Mouse (Mus musculus): Measurements from ENCODE around the gene Ufc1.
"Not testable (repeated sequence)": the region's sequence is repeated elsewhere in the genome, so short reads cannot be mapped to it uniquely, and the experiment has no call there.

The Ufc1 gene

DNA sequence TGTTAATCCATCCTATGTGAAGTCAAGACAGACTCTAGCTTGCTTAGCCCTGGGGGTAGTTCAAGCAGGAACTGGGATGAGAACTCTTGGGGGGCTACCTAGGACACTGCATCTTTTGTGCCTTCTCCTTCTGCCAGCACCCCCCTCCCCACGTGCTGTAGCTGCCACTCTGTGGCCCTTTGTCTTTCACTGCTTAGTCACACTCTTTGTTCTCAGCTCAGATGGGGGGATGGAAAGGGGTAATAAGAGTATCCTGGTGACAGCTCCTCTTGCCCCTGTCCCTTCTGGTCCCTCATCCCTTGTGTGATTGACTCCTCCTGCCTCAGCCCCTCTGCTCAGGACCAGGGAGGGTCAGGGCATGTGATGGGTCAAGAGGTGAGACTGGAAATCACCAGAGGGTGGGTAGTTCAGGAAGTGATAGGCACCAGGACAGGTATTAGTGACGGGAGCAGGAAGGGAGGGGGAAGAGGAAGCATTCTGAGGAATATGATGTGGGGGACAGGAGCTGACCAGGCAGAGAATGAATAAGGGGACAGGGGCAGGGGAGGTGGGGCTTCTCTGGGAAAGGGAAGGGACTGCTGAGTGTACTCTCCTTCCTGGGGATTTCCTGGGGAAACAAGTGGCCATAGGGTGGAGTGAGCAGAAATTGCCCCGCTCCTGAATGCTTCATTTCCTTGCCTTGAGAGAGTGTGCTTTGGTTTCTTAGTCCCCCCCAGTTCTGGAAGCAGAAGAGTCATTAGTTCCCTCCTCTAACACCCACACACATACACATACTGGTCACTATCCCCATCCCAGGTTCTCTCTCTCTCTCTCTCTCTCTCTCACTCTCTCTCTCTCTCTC, 46.2 kb downstream of the Ufc1 start:
- DNase-seq (ENCODE audit: low spot score in 2 of 2): no peak

DNA sequence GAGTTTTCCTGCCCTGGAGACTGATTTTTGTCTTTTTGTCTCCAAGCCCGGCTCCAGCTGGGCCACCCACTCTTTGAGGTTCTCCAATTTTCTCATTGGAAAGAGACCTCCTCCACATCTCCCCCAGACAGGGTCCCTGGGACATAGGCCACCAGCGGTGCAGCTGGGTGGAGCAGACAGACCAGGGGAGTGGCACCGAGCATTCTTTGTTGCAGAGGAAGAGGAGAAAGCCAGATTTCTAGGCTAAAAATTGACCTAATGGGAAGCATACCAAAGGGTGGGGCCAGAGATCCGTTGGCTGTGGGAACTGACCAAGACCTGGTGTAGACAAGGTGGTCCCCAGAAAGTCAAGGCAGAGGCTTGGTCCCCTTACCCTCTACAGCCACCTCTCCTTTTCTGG, 46.9 kb downstream of the Ufc1 start:
- no peak for DNase-seq (ENCODE audit: low spot score in 2 of 2)

DNA sequence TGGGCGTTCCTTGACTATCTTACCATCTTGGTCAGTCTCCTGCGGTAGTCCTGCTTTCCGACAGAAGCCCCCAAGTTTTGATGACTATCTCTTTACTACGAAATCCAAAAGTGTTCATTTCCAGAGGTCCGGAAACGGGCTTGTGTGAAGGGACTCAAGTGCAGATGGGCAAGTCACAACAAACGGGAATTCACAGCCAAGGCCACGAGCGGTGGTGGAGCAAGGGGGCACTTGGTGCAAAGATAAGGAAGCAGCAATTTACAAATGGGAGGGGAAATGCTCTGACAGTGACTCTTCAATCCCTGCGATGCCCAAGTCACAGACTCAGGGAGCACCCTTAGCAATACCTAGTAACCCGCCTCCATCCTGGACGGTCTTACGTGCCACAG, 47.4 kb downstream of the Ufc1 start:
- DNase-seq (ENCODE audit: low spot score in 2 of 2): no peak

DNA sequence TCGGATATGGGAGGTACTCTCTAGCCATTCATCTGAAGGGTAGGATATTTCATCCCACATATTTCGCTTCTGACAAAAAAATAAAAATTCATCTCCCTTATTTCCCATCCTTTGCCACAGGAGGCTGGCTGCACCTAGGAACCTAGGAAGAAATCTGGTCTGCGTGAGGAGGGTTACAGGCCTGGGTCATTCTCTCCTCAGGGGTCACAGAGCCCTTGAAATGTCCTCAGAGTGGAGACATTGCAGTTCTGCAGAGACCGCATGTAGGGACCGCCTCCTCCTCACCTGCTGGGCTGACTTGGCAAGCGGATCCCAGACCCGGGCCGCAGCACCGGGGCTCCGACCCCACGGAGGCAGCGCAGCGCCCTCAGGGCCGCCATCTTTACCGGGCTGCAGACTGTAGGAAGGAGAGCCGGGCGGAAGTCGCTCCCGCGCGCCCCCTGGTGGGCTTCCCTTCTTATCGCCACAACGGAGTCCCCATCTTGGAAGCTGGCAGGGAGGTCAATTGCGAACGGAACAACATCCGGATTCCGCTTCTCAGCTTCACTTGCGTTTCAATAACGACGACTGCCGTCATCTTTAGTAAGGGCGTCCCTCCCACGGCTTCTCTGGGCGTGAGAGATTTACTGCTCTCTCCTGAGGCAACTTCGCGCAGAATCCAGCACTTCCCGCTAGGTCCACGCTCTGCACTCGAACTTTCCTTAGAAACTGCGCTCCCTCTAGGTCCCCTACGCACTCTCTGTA, 47.9 kb downstream of the Ufc1 start:
- peak; percentile 96 to 98 for DNase-seq (ENCODE audit: low spot score in 2 of 2)

DNA sequence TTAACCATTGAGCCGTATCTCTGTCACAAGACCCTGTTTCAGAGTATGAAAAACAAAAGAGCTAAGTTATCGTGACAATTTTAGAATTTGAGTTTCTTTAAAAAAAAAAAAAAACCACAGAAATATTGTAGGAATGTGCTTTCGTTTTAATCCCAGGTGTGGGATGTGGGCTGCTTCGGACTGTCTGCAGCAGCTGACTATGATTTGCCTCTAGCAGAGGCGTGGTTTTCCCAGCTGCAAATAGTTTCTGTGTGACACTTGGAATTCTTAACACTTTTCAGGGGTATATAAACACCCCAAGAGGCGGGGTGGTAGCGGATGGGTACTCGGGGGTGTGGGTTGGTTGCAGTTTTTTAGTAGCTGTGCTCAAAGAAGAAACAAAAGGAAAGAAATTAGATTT, 49.5 kb downstream of the Ufc1 start:
- no peak for DNase-seq (ENCODE audit: low spot score in 2 of 2)

DNA sequence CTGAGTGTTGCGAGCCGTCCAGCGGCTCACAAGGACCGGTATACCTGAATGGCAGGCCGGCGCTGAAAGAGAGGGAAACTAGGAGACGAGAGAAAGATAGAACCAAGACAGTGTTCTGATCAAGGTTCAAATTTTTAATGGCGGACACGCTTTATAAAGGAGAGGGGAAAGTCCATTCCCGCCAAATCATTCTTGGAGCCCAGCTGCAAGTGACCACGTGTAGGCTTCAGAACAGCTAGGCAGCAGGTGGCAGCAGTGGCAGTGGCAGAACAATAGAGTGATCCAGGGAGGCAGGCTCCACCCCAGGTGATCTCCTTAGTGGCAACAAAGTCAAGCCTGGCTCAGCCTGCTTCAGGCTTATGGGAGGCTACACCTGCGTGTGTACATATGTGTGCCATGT, 52.9 kb downstream of the Ufc1 start:
- DNase-seq (ENCODE audit: low spot score in 2 of 2): not testable (repeated sequence)

DNA sequence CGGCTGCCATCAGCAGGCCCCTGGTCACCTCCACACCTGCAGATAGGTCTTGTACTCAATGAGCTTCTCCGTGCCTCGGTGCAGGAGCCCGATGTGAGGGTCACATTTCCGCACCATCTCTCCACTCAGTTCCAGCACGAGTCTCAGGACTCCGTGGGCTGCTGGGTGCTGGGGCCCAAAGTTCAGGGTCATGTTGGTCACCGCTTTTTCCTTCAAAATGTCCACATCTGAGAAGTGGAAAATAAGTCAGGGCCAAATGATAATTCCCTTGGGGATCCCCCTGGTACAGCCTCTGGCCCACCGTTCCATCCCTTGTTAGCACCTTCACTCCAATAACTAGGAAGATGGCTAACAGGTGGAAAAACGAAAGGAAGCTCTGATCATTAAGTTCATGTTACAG, 53.9 kb downstream of the Ufc1 start:
- no peak for DNase-seq (ENCODE audit: low spot score in 2 of 2)

DNA sequence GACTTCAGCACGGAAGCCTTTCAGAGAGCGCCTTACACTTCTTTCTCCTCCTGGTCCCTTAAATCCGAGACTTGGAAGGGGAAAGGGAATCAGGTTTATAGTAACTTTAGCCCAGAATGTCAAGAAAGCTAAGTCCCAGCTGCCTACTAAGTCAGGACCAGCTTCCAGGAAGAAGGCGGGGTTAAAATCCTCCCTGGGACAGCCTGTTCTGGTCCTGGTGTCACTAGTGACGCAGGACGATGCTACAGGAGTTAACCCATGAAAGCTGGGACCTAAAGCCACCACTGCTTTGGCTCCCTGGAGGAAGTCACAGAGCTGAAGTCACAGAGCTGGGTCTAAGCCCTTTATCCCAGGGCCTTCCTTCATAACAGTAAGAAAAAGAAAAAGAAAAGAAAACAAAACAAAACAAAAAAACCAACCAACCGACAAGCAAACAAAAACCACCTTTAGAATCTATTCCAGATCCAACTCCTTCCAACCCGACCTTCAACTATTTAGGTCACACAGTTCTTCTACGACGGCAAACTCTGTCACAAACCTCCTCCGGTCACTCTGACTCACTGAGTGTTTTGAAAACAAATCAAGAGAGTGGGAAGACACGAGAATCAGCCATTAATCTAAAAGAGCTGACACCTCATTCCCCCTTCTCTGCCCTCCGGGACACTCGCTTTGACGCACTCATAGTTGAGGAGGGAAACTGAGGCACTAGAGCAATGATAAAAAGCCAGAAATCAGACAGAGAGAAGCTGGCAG, 54.7 kb downstream of the Ufc1 start:
- DNase-seq (ENCODE audit: low spot score in 2 of 2): no peak
